8 mouse cellular contexts compared by ENCODE assay signal in genomic region chr2:103667962-103668815, GRCm38 (mm10).
DNase-seq lines count a peak whose midpoint lies in the region; ATAC-seq and TF ChIP-seq lines count a peak whose summit lies in the region.

No protein-coding gene starts in this region.

- H3K36me3 ChIP-seq in embryonic facial prominence, embryonic 13.5 days = no peaks in the 10 kb centered on the region

- peaks cover 36% of the 10 kb centered on the region for H3K4me1 ChIP-seq in embryonic facial prominence, embryonic 13.5 days

- no peaks in the 10 kb centered on the region for H3K9me3 ChIP-seq in embryonic facial prominence, embryonic 13.5 days

- peak; percentile 94 for DNase-seq in 3T3-L1 (ENCODE audit: low read depth, low spot score)
- DNase-seq in CD4-positive helper T cell, adult 2 months (ENCODE audit: low read depth, low spot score) = peak; percentile 88
- DNase-seq in heart, postnatal 10 days = peak; percentile 76 to 77
- peak; percentile 61 to 69 for DNase-seq in layer of hippocampus, adult 2 months (ENCODE audit: low spot score in 2 of 2)
- peak; percentile 47 for DNase-seq in lung, postnatal 36 days
- peak; percentile 59 to 74 for DNase-seq in thymus, adult 18-20 months

- TF ChIP-seq CTCF in layer of hippocampus, adult 2 months (conservative IDR thresholded peaks at IDR 0.05) = no peak

- no peak overlapping the region for H3K9ac ChIP-seq in embryonic facial prominence, embryonic 13.5 days

- H3K4me3 ChIP-seq in embryonic facial prominence, embryonic 13.5 days = no peak overlapping the region
- no peak overlapping the region for H3K4me3 ChIP-seq in layer of hippocampus, adult 2 months

- peak; percentile 44; the same call in 1 of the 2 replicates for ATAC-seq in embryonic facial prominence, embryonic 13.5 days (ENCODE audit: insufficient number of reproducible peaks, insufficient read depth, low FRiP score, low TSS enrichment, low read depth)
- ATAC-seq in megakaryocyte-erythroid progenitor cell, adult 5-6 weeks (replicated peaks; ENCODE audit: low FRiP score, low TSS enrichment, poor library complexity, severe bottlenecking) = no peak

- WGBS in embryonic facial prominence, embryonic 13.5 days = 63% methylated on average over 8 of the region's 8 CpGs

- H3K27me3 ChIP-seq in embryonic facial prominence, embryonic 13.5 days = no peaks in the 10 kb centered on the region

- 0 out of 2 replicates have a peak overlapping the region, but pooled peaks have one; percentile 4 for H3K27ac ChIP-seq in embryonic facial prominence, embryonic 13.5 days
- H3K27ac ChIP-seq in layer of hippocampus, adult 2 months = no peak overlapping the region

- intact Hi-C loops in heart, postnatal 10 days (cut with DNase I) = no loop called here

- no peak overlapping the region for H3K4me2 ChIP-seq in embryonic facial prominence, embryonic 13.5 days
